Comparison of ENCODE assay signal across 8 mouse cellular contexts in the genomic region with DNA sequence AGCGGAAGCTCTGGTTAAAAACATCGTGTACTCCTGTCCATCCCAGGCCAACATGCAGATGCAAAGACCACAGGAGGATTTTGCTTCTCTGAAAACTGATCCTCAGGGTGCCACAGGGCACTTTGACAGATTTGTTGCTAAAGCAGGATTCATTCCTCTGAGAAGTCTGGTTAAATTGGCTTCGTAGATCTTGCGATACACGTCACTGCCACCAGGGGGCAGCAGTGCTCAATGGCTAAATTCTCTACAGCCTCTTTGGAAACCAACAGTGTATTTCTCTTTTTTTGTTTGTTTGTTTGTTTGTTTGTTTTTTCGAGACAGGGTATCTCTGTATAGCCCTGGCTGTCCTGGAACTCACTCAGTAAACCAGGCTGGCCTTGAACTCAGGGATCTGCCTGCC. TPM values are rescaled to one million over a fixed set of nuclear protein-coding genes. Genes with fewer than 3 reads are reported as not detected.
A peak's percentile ranks its signal among the peaks of the same experiment; 100 is the strongest.
DNase-seq lines count a peak whose midpoint lies in the region; ATAC-seq lines count a peak whose summit lies in the region.

No protein-coding gene starts in this region.

- no peak overlapping the region for H3K4me3 ChIP-seq in heart, embryonic 11.5 days (ENCODE audit: low read depth, low read length)
- H3K4me3 ChIP-seq in midbrain, embryonic 14.5 days (replicated peaks; ENCODE audit: low read depth, low read length), result no peak overlapping the region

- intact Hi-C loops in heart, postnatal 25 days (cut with DNase I), result loop anchor here (5.0 kb wide), 3 partner anchors 79 to 229 kb away; a partner anchor contains a TSS

- no peak overlapping the region for H3K4me2 ChIP-seq in heart, embryonic 11.5 days
- no peak overlapping the region for H3K4me2 ChIP-seq in midbrain, embryonic 14.5 days (ENCODE audit: low read length)

- WGBS in heart, embryonic 11.5 days (ENCODE audit: insufficient replicate concordance), result 18% methylated on average over 6 of the region's 6 CpGs
- 19% methylated on average over 6 of the region's 6 CpGs for WGBS in midbrain, embryonic 14.5 days

- peaks cover 6% of the 10 kb centered on the region for H3K4me1 ChIP-seq in heart, embryonic 11.5 days (ENCODE audit: control insufficient read depth, insufficient read depth, low read length)
- H3K4me1 ChIP-seq in midbrain, embryonic 14.5 days (ENCODE audit: control insufficient read depth, insufficient read depth, low read length), result no peaks in the 10 kb centered on the region

- no peaks in the 10 kb centered on the region for H3K27me3 ChIP-seq in heart, embryonic 11.5 days (ENCODE audit: control insufficient read depth, insufficient read depth, low read length)
- H3K27me3 ChIP-seq in midbrain, embryonic 14.5 days (ENCODE audit: control insufficient read depth, insufficient read depth, low read length), result no peaks in the 10 kb centered on the region

- peak; percentile 91 for DNase-seq in heart, adult 11 months
- peak; percentile 90 for DNase-seq in adipocyte (ENCODE audit: low spot score)
- peak; percentile 24 for DNase-seq in heart, postnatal 25 days (ENCODE audit: low spot score)
- DNase-seq in left cerebral cortex, adult 18-20 months (ENCODE audit: low spot score in 2 of 2), result peak; percentile 79 to 81
- DNase-seq in midbrain, embryonic 14.5 days, result peak; percentile 89
- peak; percentile 53 to 65 for DNase-seq in spleen, postnatal 36 days (ENCODE audit: low spot score in 2 of 2)

- H3K27ac ChIP-seq in heart, embryonic 11.5 days (ENCODE audit: low read depth, low read length), result no peak overlapping the region
- no peak overlapping the region for H3K27ac ChIP-seq in midbrain, embryonic 14.5 days (replicated peaks; ENCODE audit: low read depth, low read length)

- 0 out of 2 replicates have a peak, but pooled peaks cover 1% of the 10 kb centered on the region for H3K36me3 ChIP-seq in heart, embryonic 11.5 days (ENCODE audit: control insufficient read depth, insufficient read depth, low read length)
- peaks cover 16% of the 10 kb centered on the region; the same call in 1 of the 2 replicates for H3K36me3 ChIP-seq in midbrain, embryonic 14.5 days (ENCODE audit: control insufficient read depth, insufficient read depth, low read length)

- no peak for ATAC-seq in heart, embryonic 11.5 days (replicated peaks; ENCODE audit: insufficient number of reproducible peaks, low FRiP score, low TSS enrichment)
- ATAC-seq in common myeloid progenitor, adult 5-6 weeks (replicated peaks; ENCODE audit: low read depth, poor library complexity, severe bottlenecking), result peak; percentile 83
- no peak for ATAC-seq in midbrain, embryonic 14.5 days (ENCODE audit: low FRiP score, low TSS enrichment)

- no peaks in the 10 kb centered on the region for H3K9me3 ChIP-seq in heart, embryonic 11.5 days (replicated peaks; ENCODE audit: control insufficient read depth, low read length)
- H3K9me3 ChIP-seq in midbrain, embryonic 14.5 days (ENCODE audit: control insufficient read depth, low read length), result no peaks in the 10 kb centered on the region

- H3K9ac ChIP-seq in heart, embryonic 11.5 days (ENCODE audit: low read depth, low read length), result no peak overlapping the region
- H3K9ac ChIP-seq in midbrain, embryonic 14.5 days (replicated peaks; ENCODE audit: low read length), result no peak overlapping the region

RNA-seq across cellular contexts. Expression of a gene that starts 7.9 kb away (rescaled TPM):
- 70.5 and 76.3 TPM in 2 replicates for polyA plus RNA-seq in heart, embryonic 11.5 days (2014; fragmentation: Nextera tagmentation; extraction: Ambion mirVana)
- total RNA-seq in common myeloid progenitor, adult 5-6 weeks (2017), result 92.2 and 98.6 TPM in 2 replicates
- total RNA-seq in heart, postnatal 25 days (2021), result 10 to 100 TPM; 13.9 to 14.9 TPM
- 10 to 100 TPM; 62.2 to 63.3 TPM for total RNA-seq in left cerebral cortex, adult 18-20 months (2021)
- polyA plus RNA-seq in midbrain, embryonic 14.5 days (2014; fragmentation: Nextera tagmentation; extraction: Ambion mirVana), result 93.9 and 110 TPM in 2 replicates

RNA-seq across cellular contexts. Expression of a gene that starts 8.3 kb away (rescaled TPM):
- polyA plus RNA-seq in heart, embryonic 11.5 days (2014; fragmentation: Nextera tagmentation; extraction: Ambion mirVana), result 5.1 and 5.7 TPM in 2 replicates
- 4.2 and 6.5 TPM in 2 replicates for total RNA-seq in common myeloid progenitor, adult 5-6 weeks (2017)
- total RNA-seq in heart, postnatal 25 days (2021), result 1 to 10 TPM; 1.4 to 2.3 TPM
- total RNA-seq in left cerebral cortex, adult 18-20 months (2021), result 10 to 100 TPM; 15.0 to 15.4 TPM
- 16.3 and 16.7 TPM in 2 replicates for polyA plus RNA-seq in midbrain, embryonic 14.5 days (2014; fragmentation: Nextera tagmentation; extraction: Ambion mirVana)

RNA-seq across cellular contexts. Expression of a gene that starts 21.5 kb away (rescaled TPM):
- not detected in 2 replicates for polyA plus RNA-seq in heart, embryonic 11.5 days (2014; fragmentation: Nextera tagmentation; extraction: Ambion mirVana)
- not detected in 2 replicates for total RNA-seq in common myeloid progenitor, adult 5-6 weeks (2017)
- total RNA-seq in heart, postnatal 25 days (2021), result not detected
- total RNA-seq in left cerebral cortex, adult 18-20 months (2021), result not detected
- not detected in 2 replicates for polyA plus RNA-seq in midbrain, embryonic 14.5 days (2014; fragmentation: Nextera tagmentation; extraction: Ambion mirVana)

RNA-seq across cellular contexts. Expression of a gene that starts 30.5 kb away (rescaled TPM):
- polyA plus RNA-seq in heart, embryonic 11.5 days (2014; fragmentation: Nextera tagmentation; extraction: Ambion mirVana), result 434 and 457 TPM in 2 replicates
- total RNA-seq in common myeloid progenitor, adult 5-6 weeks (2017), result 152 and 171 TPM in 2 replicates
- total RNA-seq in heart, postnatal 25 days (2021), result 100 to 1,000 TPM; 121 to 135 TPM
- total RNA-seq in left cerebral cortex, adult 18-20 months (2021), result 100 to 1,000 TPM; 157 TPM
- 1,631 and 1,863 TPM in 2 replicates for polyA plus RNA-seq in midbrain, embryonic 14.5 days (2014; fragmentation: Nextera tagmentation; extraction: Ambion mirVana)

RNA-seq across cellular contexts. Expression of a gene that starts 43.4 kb away (rescaled TPM):
- 0.26 TPM in 1 of 2 replicates, not detected in the other for polyA plus RNA-seq in heart, embryonic 11.5 days (2014; fragmentation: Nextera tagmentation; extraction: Ambion mirVana)
- not detected in 2 replicates for total RNA-seq in common myeloid progenitor, adult 5-6 weeks (2017)
- not detected for total RNA-seq in heart, postnatal 25 days (2021)
- not detected for total RNA-seq in left cerebral cortex, adult 18-20 months (2021)
- not detected in 2 replicates for polyA plus RNA-seq in midbrain, embryonic 14.5 days (2014; fragmentation: Nextera tagmentation; extraction: Ambion mirVana)

Comparison
In these comparisons a context has a peak if more than half of its experiments do, and no peak if none do; other contexts are left out.
1. DNase-seq: peak in every context shown above with its lines; median percentile 91 in heart, adult 11 months; 90 in adipocyte; 89 in midbrain, embryonic 14.5 days; 80 in left cerebral cortex, adult 18-20 months; 59 in spleen, postnatal 36 days; 24 in heart, postnatal 25 days.